Mouse (Mus musculus) thymus, adult 2 months (tissue): ENCODE results near the gene Vps18. TPM values are rescaled to one million over a fixed set of nuclear protein-coding genes. Genes with fewer than 3 reads are reported as not detected.

Experiments used
- DNase-seq: peaks from one replicate; pipeline ENCODE4 v3.0.0; 2021
- H3K27ac ChIP-seq: fragments of 200-500 bp; 2 replicates; pipeline ENCODE4 v1.5.1; 2012; ENCODE audit warnings: low read length, control low read depth; ENCODE audit not compliant: control insufficient read depth, insufficient read depth
- H3K27me3 ChIP-seq: fragments of 200-500 bp; 2 replicates; pipeline ENCODE4 v1.6.1; 2012; ENCODE audit warnings: mild to moderate bottlenecking, low read length, moderate library complexity, mixed read lengths; ENCODE audit not compliant: control insufficient read depth, insufficient read depth
- H3K36me3 ChIP-seq: fragments of 200-500 bp; 2 replicates; pipeline ENCODE4 v1.6.1; 2012; ENCODE audit warnings: mild to moderate bottlenecking, low read length, moderate library complexity; ENCODE audit not compliant: control insufficient read depth, insufficient read depth
- H3K4me1 ChIP-seq: fragments of 200-500 bp; replicated peaks from 2 replicates; pipeline ENCODE4 v1.6.1; 2012; ENCODE audit warnings: low read length; ENCODE audit not compliant: control insufficient read depth, insufficient read depth
- H3K4me3 ChIP-seq: fragments of 200-500 bp; 2 replicates; pipeline ENCODE4 v1.5.1; 2012; ENCODE audit warnings: mild to moderate bottlenecking, low read length, control low read depth, moderate library complexity; ENCODE audit not compliant: control insufficient read depth, insufficient read depth
- CTCF ChIP-seq: fragments of 200-500 bp; IDR thresholded peaks from 2 replicates; pipeline ENCODE4 v1.5.1; 2012; ENCODE audit warnings: mild to moderate bottlenecking, control low read depth, low read length, moderate library complexity, borderline replicate concordance; ENCODE audit not compliant: control insufficient read depth, poor library complexity, insufficient read depth; ENCODE audit errors: extremely low read depth
- POLR2A ChIP-seq: fragments of 200-500 bp; IDR thresholded peaks from 2 replicates; pipeline ENCODE4 v1.6.1; 2012; ENCODE audit warnings: mild to moderate bottlenecking, low read length, control low read depth, moderate library complexity; ENCODE audit not compliant: control insufficient read depth, poor library complexity, insufficient read depth; ENCODE audit errors: extremely low read depth
- WGBS: fragments of 180-500 bp; shearing (Covaris S2); methylation state at CpG from one replicate; pipeline ENCODE4 v1.1.7; 2018; 5-methylcytosine and 5-hydroxymethylcytosine counted together
- polyA plus RNA-seq: library from polyadenylated mRNA; depleted of rRNA; stranded (reverse); fragments of >200 nt; gene quantifications from 2 replicates; pipeline ENCODE4 v1.2.3, GENCODE M21; 2012

The Vps18 gene
- polyA plus RNA-seq, 1 experiment, result 28.4 TPM

- no peaks in the 10 kb centered on the region for H3K27me3 ChIP-seq
- H3K4me1 ChIP-seq, result peaks cover 2% of the 10 kb centered on the region; the same call in 1 of the 2 replicates
- 97% methylated on average over 23 of the region's 23 CpGs for WGBS
- TF ChIP-seq POLR2A, result no peak
- TF ChIP-seq CTCF, result no peak
- H3K27ac ChIP-seq, result no peak overlapping the region
- H3K36me3 ChIP-seq, result no peaks in the 10 kb centered on the region
- no peak for DNase-seq
- H3K4me3 ChIP-seq, result no peak overlapping the region
These were observed 10.7 kb upstream of the Vps18 start for GRCm38 (mm10) chr2:119277810-119278209.

GRCm38 (mm10) chr2:119281899-119282565, 6.5 kb upstream of the Vps18 start:
- no peaks in the 10 kb centered on the region for H3K27me3 ChIP-seq
- no peak overlapping the region for H3K4me3 ChIP-seq
- no peaks in the 10 kb centered on the region for H3K36me3 ChIP-seq
- no peak overlapping the region for H3K27ac ChIP-seq
- no peaks in the 10 kb centered on the region for H3K4me1 ChIP-seq
- 95% methylated on average over 7 of the region's 7 CpGs for WGBS
- no peak for TF ChIP-seq CTCF
- no peak for TF ChIP-seq POLR2A
- no peak for DNase-seq

- no peaks in the 10 kb centered on the region for H3K27me3 ChIP-seq
- H3K27ac ChIP-seq, result no peak overlapping the region
- no peak for TF ChIP-seq POLR2A
- no peak for TF ChIP-seq CTCF
- peaks cover 11% of the 10 kb centered on the region for H3K4me1 ChIP-seq
- H3K36me3 ChIP-seq, result no peaks in the 10 kb centered on the region; the same call in 1 of the 2 replicates
- no peak overlapping the region for H3K4me3 ChIP-seq
- no peak for DNase-seq
- WGBS, result 96% methylated on average over 5 of the region's 5 CpGs
These were observed 1.2 kb upstream of the Vps18 start for GRCm38 (mm10) chr2:119287372-119287771.

- under 1% methylated on average over 11 of the region's 11 CpGs for WGBS
- no peak for TF ChIP-seq CTCF
- peak; percentile 22 for DNase-seq
These were observed 475 bp downstream of the Vps18 start for GRCm38 (mm10) chr2:119289014-119289416.

DNA sequence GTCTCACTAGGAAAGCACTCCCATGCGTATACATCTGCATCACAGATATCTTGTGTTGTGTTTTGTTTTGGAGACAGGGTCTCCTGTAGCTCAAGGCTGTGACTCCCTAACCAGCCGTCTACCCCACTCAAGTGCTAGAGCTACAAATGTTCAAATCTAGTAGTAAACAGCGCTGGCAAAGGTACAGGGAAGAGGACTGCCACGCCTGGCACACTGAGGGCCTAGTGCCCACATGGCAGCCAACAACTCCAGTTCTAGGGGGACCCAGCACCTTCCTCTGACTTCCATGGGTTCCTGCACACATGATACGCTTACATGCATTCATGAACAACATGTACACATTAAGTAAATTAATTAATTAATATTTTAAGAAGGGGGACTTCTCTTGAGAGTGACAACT, 3.7 kb downstream of the Vps18 start:
- 98% methylated on average over 5 of the region's 5 CpGs for WGBS
- Histone ChIP-seq H3K27me3 (no peaks in the 10 kb centered on the region), H3K4me1 (peaks cover 11% of the 10 kb centered on the region), H3K27ac (no peak overlapping the region), H3K36me3 (peaks cover 10% of the 10 kb centered on the region), H3K4me3 (no peak overlapping the region)
- DNase-seq, result no peak
- TF ChIP-seq POLR2A (no peak), CTCF (no peak)

More at GRCm38 (mm10) chr2:119289014-119289416, 475 bp downstream of the Vps18 start:
- Histone ChIP-seq H3K27ac (peak overlapping the region; percentile 14; the same call in 1 of the 2 replicates), H3K27me3 (no peaks in the 10 kb centered on the region), H3K36me3 (no peaks in the 10 kb centered on the region; the same call in none of the 2 replicates), H3K4me3 (peak overlapping the region; percentile 67), H3K4me1 (peaks cover 11% of the 10 kb centered on the region)

GRCm38 (mm10) chr2:119292852-119293251, 4.3 kb downstream of the Vps18 start:
- TF ChIP-seq POLR2A, result no peak
- no peak for TF ChIP-seq CTCF
- Histone ChIP-seq H3K4me1 (peaks cover 11% of the 10 kb centered on the region), H3K27ac (no peak overlapping the region), H3K4me3 (no peak overlapping the region), H3K36me3 (peaks cover 15% of the 10 kb centered on the region), H3K27me3 (no peaks in the 10 kb centered on the region)
- 96% methylated on average over 17 of the region's 17 CpGs for WGBS
- no peak for DNase-seq
